Mouse (Mus musculus) lung, adult 2 months (tissue): ENCODE measurements at regions not wholly inside any gene's neighbourhood (a gene's known extent, or its start where the extent isn't known, plus 50 kb on each side); places are given as distances from the start of the nearest gene placed in this dataset.

Source experiments
- DNase-seq: peaks from one replicate; pipeline ENCODE4 v3.0.0; 2022
- H3K4me1 ChIP-seq: fragments of 200-500 bp; 2 replicates; pipeline ENCODE4 v1.6.1; 2011; ENCODE audit warnings: low read length; ENCODE audit not compliant: control insufficient read depth, insufficient read depth
- H3K4me3 ChIP-seq: fragments of 200-500 bp; replicated peaks from 2 replicates; pipeline ENCODE3; 2011; ENCODE audit warnings: low read depth, mild to moderate bottlenecking, control low read depth, low read length; ENCODE audit errors: extremely low read depth
- CTCF ChIP-seq: fragments of 200-500 bp; IDR thresholded peaks from 2 replicates; pipeline ENCODE4 v1.5.1; 2011; ENCODE audit warnings: mild to moderate bottlenecking, low read length, control low read depth; ENCODE audit not compliant: insufficient read depth
- POLR2A ChIP-seq: fragments of 200-500 bp; IDR thresholded peaks from 2 replicates; pipeline ENCODE4 v1.6.1; 2011; ENCODE audit warnings: low read depth, mild to moderate bottlenecking, control low read depth, low read length, borderline replicate concordance; ENCODE audit errors: extremely low read depth
- WGBS: fragments of 180-500 bp; shearing (Covaris S2); methylation state at CpG from one replicate; pipeline ENCODE4 v1.1.7; 2018; 5-methylcytosine and 5-hydroxymethylcytosine counted together

DNA sequence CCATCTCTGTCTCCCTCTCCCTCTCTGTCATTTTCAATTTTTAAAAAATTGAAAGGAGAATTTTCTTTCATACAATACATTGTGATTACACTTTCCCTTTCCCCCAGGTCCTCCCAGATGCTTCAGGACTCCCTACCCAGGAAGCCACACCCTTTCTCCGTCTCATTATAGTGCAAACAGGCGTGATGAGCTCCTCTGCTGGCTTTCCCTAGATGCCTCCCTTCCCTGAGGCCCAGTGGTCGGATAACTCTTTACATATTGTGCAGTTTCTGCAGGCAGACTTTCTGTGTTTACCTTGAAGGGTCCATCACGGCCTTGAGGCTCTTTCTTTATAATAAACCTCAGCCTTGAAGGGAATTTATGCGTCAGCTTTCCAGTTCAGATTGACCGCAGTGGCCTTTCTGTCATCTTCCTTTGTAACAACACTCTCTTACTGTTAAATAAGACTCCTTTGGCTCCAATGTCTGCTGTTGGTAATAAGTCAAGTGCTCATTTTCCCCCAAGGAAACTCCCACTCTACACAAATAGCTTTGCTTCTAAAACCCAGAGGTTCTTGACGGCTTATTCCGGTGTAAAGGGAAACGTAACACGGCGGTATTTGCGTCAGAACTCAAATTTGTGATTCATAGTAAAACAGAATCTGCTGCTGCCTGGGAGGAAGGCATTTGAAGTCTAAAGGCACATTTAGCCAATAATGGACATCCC lies 52.7 kb upstream of the Smlr1 start:
- Histone ChIP-seq H3K4me1 (no peaks in the 10 kb centered on the region), H3K4me3 (no peak overlapping the region)
- WGBS = 68% methylated on average over 12 of the region's 12 CpGs
- TF ChIP-seq POLR2A (no peak), CTCF (no peak)
- no peak for DNase-seq
